Mouse (Mus musculus): ENCODE measurements at regions not wholly inside any gene's neighbourhood (a gene's known extent, or its start where the extent isn't known, plus 50 kb on each side); places are given as distances from the start of the nearest gene placed in this dataset.

GRCm38 (mm10) chr17:87521622-87522151, 75.0 kb upstream of the Calm2 start:
- TF ChIP-seq CTCF (IDR thresholded peaks at IDR 0.05; ENCODE audit: low read depth, low read length) (no peak), POLR2A (IDR thresholded peaks at IDR 0.05; ENCODE audit: insufficient read depth, low read length) (no peak)

Measured in ES-Bruce4 (cell line).